Mouse (Mus musculus) spleen, adult 10 weeks (tissue): ENCODE results near the gene Vmn1r17. TPM values are rescaled to one million over a fixed set of nuclear protein-coding genes. Genes with fewer than 3 reads are reported as not detected.

Source experiments
- polyA plus RNA-seq: library from polyadenylated mRNA; stranded (reverse); fragments of 350-450 nt; fragmentation: Illumina TruSeq; extraction: RNeasy Lipid Tissue Mini Kit (QIAGEN cat#74804); gene quantifications from one replicate; pipeline ENCODE4 v1.2.3, GENCODE M21; 2015; ENCODE audit warnings: low replicate concordance; ENCODE audit not compliant: insufficient read depth

Vmn1r17 gene
- not detected for polyA plus RNA-seq

GRCm38 (mm10) chr6:57363627-57364026 lies at the start of gene Vmn1r17:
Vmn1r17 (minus strand) TSS chr6:57363727.

GRCm38 (mm10) chr6:57403480-57403879 lies 40.0 kb upstream of the Vmn1r17 start, which contains the start of gene Vmn1r19:
Vmn1r19 (plus strand) TSS chr6:57403780.

GRCm38 (mm10) chr6:57395683-57396082 lies 32.2 kb upstream of the Vmn1r17 start, which contains the start of gene Vmn1r18:
Vmn1r18 (minus strand) TSS chr6:57395783.

GRCm38 (mm10) chr6:57329394-57329793 lies 34.1 kb downstream of the Vmn1r17 start, which contains the start of gene Vmn1r16:
Vmn1r16 (minus strand) TSS chr6:57329494.

Other genes starting within 250 kb of the Vmn1r17 start
- gene Vmn1r11, start 230.3 kb downstream of the Vmn1r17 start, polyA plus RNA-seq: not detected
- not detected for gene Vmn1r12, start 206.8 kb downstream of the Vmn1r17 start, polyA plus RNA-seq
- gene Vmn1r13, start 160.4 kb downstream of the Vmn1r17 start, polyA plus RNA-seq: not detected
- not detected for gene Vmn1r14, start 132.0 kb downstream of the Vmn1r17 start, polyA plus RNA-seq
- gene Vmn1r15, start 105.8 kb downstream of the Vmn1r17 start, polyA plus RNA-seq: not detected
- not detected for gene Vmn1r16, start 34.2 kb downstream of the Vmn1r17 start, polyA plus RNA-seq
- not detected for gene Vmn1r18, start 32.1 kb upstream of the Vmn1r17 start, polyA plus RNA-seq
- not detected for gene Vmn1r19, start 40.1 kb upstream of the Vmn1r17 start, polyA plus RNA-seq
- gene Vmn1r20, start 65.2 kb upstream of the Vmn1r17 start, polyA plus RNA-seq: not detected
- gene Ppm1k, start 171.7 kb upstream of the Vmn1r17 start, polyA plus RNA-seq: 35.8 TPM
- 42.4 TPM for gene Herc6, start 217.3 kb upstream of the Vmn1r17 start, polyA plus RNA-seq